In genomic region chr2:74847516-74847915, GRCm38 (mm10) we compare ENCODE assay signal across 22 mouse cellular contexts. TPM values are rescaled to one million over a fixed set of nuclear protein-coding genes. Genes with fewer than 3 reads are reported as not detected.
DNase-seq lines count a peak whose midpoint lies in the region; ATAC-seq and TF ChIP-seq lines count a peak whose summit lies in the region.
"Had no signal": no experiment of that assay in that cellular context is flagged by ENCODE, and none has a peak within 500 bp of the region (broad histone marks: within the 10 kb centered on the region; RNA-seq: fewer than 3 reads in every experiment).

No protein-coding gene starts in this region.

- no peak for TF ChIP-seq EP300 in liver, postnatal 0 days (IDR thresholded peaks at IDR 0.05; ENCODE audit: low read depth)

- no peak for DNase-seq in liver, postnatal 0 days
- DNase-seq in forelimb bud, embryonic 11.5 days (ENCODE audit: low read depth, low spot score): peak; percentile 54
- peak; percentile 24 for DNase-seq in neural tube, embryonic 10.5 days (ENCODE audit: extremely low spot score, low spot score)
- DNase-seq in retina, postnatal 1 day: peak; percentile 15
- DNase-seq in Muller cell, postnatal 12 days (ENCODE audit: inconsistent ontology term): no peak
- DNase-seq: cerebellum, adult 8-10 months; forebrain, postnatal 0 days; heart, postnatal 10 days; kidney, adult 18-20 months; lung, postnatal 14 days; right cerebral cortex, postnatal 14 days; thymus, adult 2 months had no signal

- no peak overlapping the region for H3K4me2 ChIP-seq in liver, embryonic 15.5 days
- H3K4me2 ChIP-seq in liver, postnatal 0 days (ENCODE audit: low read depth, low read length): no peak overlapping the region
- H3K4me2 ChIP-seq: heart, embryonic 11.5 days; midbrain, embryonic 15.5 days; stomach, embryonic 15.5 days had no signal

- H3K4me1 ChIP-seq in liver, embryonic 15.5 days (replicated peaks): peaks cover 13% of the 10 kb centered on the region
- H3K4me1 ChIP-seq in liver, postnatal 0 days (ENCODE audit: insufficient read depth): 0 out of 2 replicates have a peak, but pooled peaks cover 2% of the 10 kb centered on the region
- H3K4me1 ChIP-seq: forebrain, embryonic 10.5 days; megakaryocyte, embryonic 14.5 days; midbrain, embryonic 15.5 days; stomach, embryonic 15.5 days had no signal

- no peak overlapping the region for H3K9ac ChIP-seq in liver, embryonic 15.5 days
- H3K9ac ChIP-seq in liver, postnatal 0 days (replicated peaks): no peak overlapping the region
- H3K9ac ChIP-seq: forebrain, postnatal 0 days; liver, embryonic 14.5 days; midbrain, embryonic 15.5 days; stomach, embryonic 15.5 days had no signal

- H3K27ac ChIP-seq in liver, embryonic 15.5 days (replicated peaks): peak overlapping the region; percentile 39
- no peak overlapping the region for H3K27ac ChIP-seq in liver, postnatal 0 days (ENCODE audit: low read depth)
- H3K27ac ChIP-seq: forebrain, embryonic 10.5 days; kidney, postnatal 0 days; liver, embryonic 14.5 days; midbrain, embryonic 15.5 days; stomach, embryonic 15.5 days had no signal

- TF ChIP-seq CTCF in liver, postnatal 0 days (IDR thresholded peaks at IDR 0.05; ENCODE audit: low read depth): no peak

- WGBS in liver, embryonic 15.5 days (ENCODE audit: insufficient replicate concordance): 77% methylated on average over 2 of the region's 2 CpGs
- WGBS in liver, postnatal 0 days (ENCODE audit: insufficient replicate concordance): 91% methylated on average over 2 of the region's 2 CpGs

- H3K27me3 ChIP-seq in liver, embryonic 15.5 days: no peaks in the 10 kb centered on the region
- H3K27me3 ChIP-seq in liver, postnatal 0 days (ENCODE audit: insufficient read depth, low read length): no peaks in the 10 kb centered on the region
- H3K27me3 ChIP-seq: megakaryocyte, embryonic 14.5 days; midbrain, embryonic 15.5 days; stomach, embryonic 15.5 days had no signal

- no peaks in the 10 kb centered on the region for H3K9me3 ChIP-seq in liver, embryonic 15.5 days (replicated peaks)
- H3K9me3 ChIP-seq in liver, postnatal 0 days (ENCODE audit: low read length): no peaks in the 10 kb centered on the region
- H3K9me3 ChIP-seq: forebrain, embryonic 10.5 days; megakaryocyte, embryonic 14.5 days; midbrain, embryonic 15.5 days; stomach, embryonic 15.5 days had no signal

- 0 out of 2 replicates have a peak, but pooled peaks have one; percentile 28 for ATAC-seq in liver, embryonic 15.5 days (ENCODE audit: insufficient read depth)
- no peak for ATAC-seq in liver, postnatal 0 days
- no peak for ATAC-seq in monocyte, adult 5-6 weeks (replicated peaks; ENCODE audit: insufficient number of reproducible peaks, low FRiP score, low TSS enrichment, poor library complexity, severe bottlenecking)
- ATAC-seq in megakaryocyte, adult 5-6 weeks (ENCODE audit: poor library complexity, severe bottlenecking): no peak
- ATAC-seq: forebrain, postnatal 0 days; midbrain, embryonic 15.5 days had no signal

- no peak overlapping the region for H3K4me3 ChIP-seq in liver, embryonic 15.5 days (replicated peaks)
- no peak overlapping the region for H3K4me3 ChIP-seq in liver, postnatal 0 days (ENCODE audit: low read depth, low read length)
- H3K4me3 ChIP-seq: forebrain, embryonic 10.5 days; megakaryocyte, embryonic 14.5 days; midbrain, embryonic 15.5 days; stomach, embryonic 15.5 days had no signal

- no peaks in the 10 kb centered on the region for H3K36me3 ChIP-seq in liver, embryonic 15.5 days (replicated peaks)
- no peaks in the 10 kb centered on the region for H3K36me3 ChIP-seq in liver, postnatal 0 days (replicated peaks; ENCODE audit: insufficient read depth, low read length)
- H3K36me3 ChIP-seq: forebrain, embryonic 10.5 days; midbrain, embryonic 15.5 days; stomach, embryonic 15.5 days had no signal

RNA-seq across cellular contexts. Expression of gene Mtx2, which starts 21.9 kb away (rescaled TPM):
- polyA plus RNA-seq in liver, embryonic 15.5 days (2015; fragmentation: Nextera tagmentation; extraction: Ambion mirVana): 47.1 and 55.3 TPM in 2 replicates
- polyA plus RNA-seq in liver, postnatal 0 days (2015; fragmentation: Nextera tagmentation; extraction: Ambion mirVana): 60.7 and 66.0 TPM in 2 replicates
- 12.6 to 28.7 TPM (median 26.8 TPM) in 3 replicates for total RNA-seq in monocyte, adult 5-6 weeks (2017)
- total RNA-seq in megakaryocyte, adult 5-6 weeks (2015): 51.5 and 56.0 TPM in 2 replicates
- total RNA-seq in megakaryocyte, adult 5-6 weeks (2017): 13.4 and 15.6 TPM in 2 replicates

Comparison
In these comparisons a context has a peak if more than half of its experiments do, and no peak if none do; other contexts are left out.
1. DNase-seq: peak in forelimb bud, embryonic 11.5 days (single experiment), neural tube, embryonic 10.5 days (single experiment) and retina, postnatal 1 day (single experiment); none in liver, postnatal 0 days (single experiment) and Muller cell, postnatal 12 days (single experiment).